Mouse (Mus musculus) stomach, embryonic 14.5 days (tissue): ENCODE measurements around the gene Fxyd5. TPM values are rescaled to one million over a fixed set of nuclear protein-coding genes. Genes with fewer than 3 reads are reported as not detected.

Experiments
- ATAC-seq: fragments of 200-750 bp; cut with Nextera tagmentation; 2 replicates; pipeline ENCODE4 v1.8.0; 2017; ENCODE audit warnings: low read depth, moderate TSS enrichment; ENCODE audit not compliant: insufficient number of reproducible peaks, insufficient read depth, low FRiP score
- H3K27ac ChIP-seq: fragments of 300-500 bp; sonication (generic); 2 replicates; pipeline ENCODE4 v1.5.1; 2014; ENCODE audit warnings: mild to moderate bottlenecking, low read length, moderate library complexity, mixed read lengths
- H3K27me3 ChIP-seq: fragments of 300-500 bp; sonication (generic); 2 replicates; pipeline ENCODE4 v1.6.1; 2014; ENCODE audit warnings: low read length, control low read depth, mixed read lengths; ENCODE audit not compliant: control insufficient read depth, insufficient read depth
- H3K36me3 ChIP-seq: fragments of 300-500 bp; sonication (generic); 2 replicates; pipeline ENCODE4 v1.6.1; 2014; ENCODE audit warnings: mild to moderate bottlenecking, control low read depth, low read length, moderate library complexity, mixed read lengths; ENCODE audit not compliant: control insufficient read depth, insufficient read depth
- H3K4me1 ChIP-seq: fragments of 300-500 bp; sonication (generic); 2 replicates; pipeline ENCODE4 v1.6.1; 2014; ENCODE audit warnings: low read length, control low read depth, mixed read lengths; ENCODE audit not compliant: control insufficient read depth, insufficient read depth
- H3K4me2 ChIP-seq: fragments of 300-500 bp; sonication (generic); replicated peaks from 2 replicates; pipeline ENCODE4 v1.6.1; 2014; ENCODE audit warnings: low read depth, low read length, control low read depth
- H3K4me3 ChIP-seq: fragments of 300-500 bp; sonication (generic); 2 replicates; pipeline ENCODE4 v1.5.1; 2014; ENCODE audit warnings: low read depth, low read length, control low read depth
- H3K9ac ChIP-seq: fragments of 300-500 bp; sonication (generic); replicated peaks from 2 replicates; pipeline ENCODE4 v1.6.1; 2014; ENCODE audit warnings: low read depth, mild to moderate bottlenecking, control low read depth, low read length, moderate library complexity, mixed read lengths
- H3K9me3 ChIP-seq: fragments of 300-500 bp; sonication (generic); 2 replicates; pipeline ENCODE4 v1.6.1; 2016; ENCODE audit warnings: low read depth, low read length, control low read depth; ENCODE audit not compliant: control insufficient read depth
- WGBS: fragments of 180-500 bp; shearing (Covaris S2); extraction: QIAGEN DNeasy Blood & Tissue Kit; methylation state at CpG from one replicate; pipeline ENCODE4 v1.1.7; 2014; 5-methylcytosine and 5-hydroxymethylcytosine counted together
- polyA plus RNA-seq: library from polyadenylated mRNA; unstranded; fragments of >200 nt; fragmentation: Nextera tagmentation; extraction: Ambion mirVana; gene quantifications from 2 replicates; pipeline ENCODE4 v1.2.1, GENCODE M21; 2014

Fxyd5 gene
- polyA plus RNA-seq: 19.9 and 20.2 TPM in 2 replicates

DNA sequence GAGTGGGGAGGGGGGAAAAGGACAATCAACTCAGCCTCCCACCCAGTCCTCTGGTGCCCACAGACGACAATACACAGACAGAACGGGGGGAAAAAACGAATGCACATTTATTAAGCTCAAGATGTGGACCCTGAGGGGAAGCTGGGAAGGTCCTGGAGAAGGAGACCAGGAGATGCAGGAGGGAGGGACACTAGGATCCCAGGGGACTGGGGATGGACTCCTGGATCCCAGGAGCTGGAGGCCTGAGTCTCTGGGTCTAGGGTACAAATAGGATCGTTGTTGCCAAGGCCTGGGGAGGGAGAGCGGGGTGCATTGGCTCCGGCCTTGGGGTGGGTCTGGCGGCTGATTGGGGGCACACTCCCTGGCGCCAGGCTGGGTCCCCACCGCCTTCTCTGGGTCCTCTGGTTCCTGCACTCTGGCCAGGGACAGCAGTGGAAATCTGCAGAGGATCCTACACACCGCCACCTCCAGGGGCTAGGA, at the start of gene Fxyd5:
TSS of gene Fxyd5 (minus strand) at position 51 of the 480 bp plus-strand sequence.
- H3K4me3 ChIP-seq: peak within 1 kb of the TSS; percentile 15
- 0 out of 2 replicates have a peak, but pooled peaks cover 12% of the 10 kb centered on the region for H3K27me3 ChIP-seq
- H3K4me1 ChIP-seq: peaks cover 7% of the 10 kb centered on the region; the same call in 1 of the 2 replicates
- no peak within 1 kb of the TSS for H3K27ac ChIP-seq
- H3K9ac ChIP-seq: no peak within 1 kb of the TSS
- no peaks in the 10 kb centered on the region for H3K36me3 ChIP-seq
- no peaks in the 10 kb centered on the region for H3K9me3 ChIP-seq
- peak within 1 kb of the TSS; percentile 44 for H3K4me2 ChIP-seq
- 37% methylated on average over 10 of the region's 10 CpGs for WGBS
- no peak for ATAC-seq

GRCm38 (mm10) chr7:31089721-31090120, 47.4 kb upstream of the Fxyd5 start:
- Histone ChIP-seq H3K9me3 (no peaks in the 10 kb centered on the region), H3K4me1 (peaks cover 5% of the 10 kb centered on the region; the same call in 1 of the 2 replicates), H3K27me3 (no peaks in the 10 kb centered on the region), H3K36me3 (no peaks in the 10 kb centered on the region), H3K4me3 (no peak overlapping the region), H3K27ac (no peak overlapping the region), H3K9ac (no peak overlapping the region), H3K4me2 (no peak overlapping the region)
- no peak for ATAC-seq
- WGBS: 80% methylated on average over 2 of the region's 2 CpGs

DNA sequence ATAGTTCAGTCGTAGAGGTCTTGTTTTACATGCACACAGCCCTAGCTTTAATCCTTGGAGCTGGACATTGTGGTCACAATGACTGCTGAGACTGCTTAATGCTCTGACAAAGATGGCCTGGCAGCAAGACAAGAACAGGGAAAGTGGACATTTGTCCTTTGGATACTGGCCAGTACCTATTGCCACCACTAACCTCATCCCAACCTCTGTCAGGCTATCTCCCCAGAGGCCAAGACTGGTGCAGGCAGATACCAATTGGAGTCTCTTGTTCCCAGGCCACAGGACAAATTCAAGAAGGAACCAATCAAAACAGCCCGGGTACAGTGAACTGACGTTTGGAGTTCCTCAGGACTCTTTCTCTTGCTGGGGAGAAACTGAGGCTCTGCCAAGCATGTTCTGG, 45.9 kb upstream of the Fxyd5 start:
- WGBS: 73% methylated on average over 3 of the region's 3 CpGs
- H3K36me3 ChIP-seq: no peaks in the 10 kb centered on the region

DNA sequence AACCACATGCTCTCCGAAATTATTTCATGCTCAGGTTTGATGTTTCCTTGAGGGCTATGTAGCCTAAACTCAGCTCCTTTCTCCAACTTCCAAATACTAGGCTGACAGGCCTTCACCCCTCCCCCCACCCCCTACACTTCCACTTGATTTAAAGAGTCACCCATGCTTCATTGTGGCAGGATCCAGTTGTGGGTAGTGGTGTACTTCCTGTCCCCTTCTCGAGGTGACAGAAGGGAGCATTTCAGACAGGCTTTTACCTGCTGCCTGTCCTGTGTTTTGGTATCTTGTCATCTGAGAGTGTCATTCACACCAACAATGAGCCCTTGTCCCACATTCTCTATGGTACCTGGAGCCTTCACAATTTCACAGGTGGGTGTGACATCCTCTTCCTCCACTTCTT, 45.0 kb upstream of the Fxyd5 start:
- ATAC-seq: no peak
- no peak overlapping the region for H3K9ac ChIP-seq
- H3K9me3 ChIP-seq: no peaks in the 10 kb centered on the region
- H3K4me1 ChIP-seq: peaks cover 15% of the 10 kb centered on the region; the same call in 1 of the 2 replicates
- WGBS: 61% methylated on average over 2 of the region's 2 CpGs
- H3K4me3 ChIP-seq: no peak overlapping the region
- H3K4me2 ChIP-seq: no peak overlapping the region
- no peaks in the 10 kb centered on the region for H3K36me3 ChIP-seq
- no peaks in the 10 kb centered on the region for H3K27me3 ChIP-seq
- H3K27ac ChIP-seq: no peak overlapping the region

More for the DNA sequence above, 45.9 kb upstream of the Fxyd5 start:
- no peak for ATAC-seq
- H3K4me3 ChIP-seq: no peak overlapping the region
- H3K4me1 ChIP-seq: peaks cover 12% of the 10 kb centered on the region; the same call in 1 of the 2 replicates
- H3K9me3 ChIP-seq: no peaks in the 10 kb centered on the region
- H3K27me3 ChIP-seq: no peaks in the 10 kb centered on the region
- no peak overlapping the region for H3K4me2 ChIP-seq
- H3K9ac ChIP-seq: no peak overlapping the region
- H3K27ac ChIP-seq: no peak overlapping the region

DNA sequence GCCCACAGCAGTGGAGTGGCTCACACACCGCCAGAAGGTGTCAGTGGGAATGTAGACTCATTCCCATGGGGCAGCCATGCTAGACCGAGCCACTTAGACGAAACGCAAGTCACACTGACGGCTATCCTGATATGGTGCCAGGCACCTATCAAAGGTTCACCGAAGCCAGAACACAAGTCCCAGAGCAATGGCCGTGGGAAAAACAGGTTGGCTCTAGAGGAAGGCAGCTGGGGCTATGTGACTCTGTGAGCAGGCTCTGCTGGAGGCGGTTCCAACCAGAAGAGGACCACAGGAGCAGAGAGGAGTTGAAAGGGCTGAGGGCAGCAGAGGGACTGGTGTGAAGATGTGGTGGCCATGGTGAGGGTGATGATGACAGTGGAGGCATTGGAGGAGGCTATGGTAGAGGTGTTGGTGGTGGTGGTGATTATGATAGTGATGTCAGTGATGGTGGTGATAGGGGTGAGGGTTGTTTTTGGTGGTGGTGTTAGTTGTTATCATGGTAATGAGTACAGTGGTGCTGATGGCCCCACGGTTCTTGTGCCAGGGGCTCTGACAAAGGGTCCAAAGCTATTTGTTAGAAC, 44.0 kb upstream of the Fxyd5 start:
- no peaks in the 10 kb centered on the region for H3K27me3 ChIP-seq
- H3K4me1 ChIP-seq: peaks cover 15% of the 10 kb centered on the region; the same call in 1 of the 2 replicates
- no peaks in the 10 kb centered on the region for H3K9me3 ChIP-seq
- H3K4me3 ChIP-seq: no peak overlapping the region
- 91% methylated on average over 9 of the region's 9 CpGs for WGBS
- H3K9ac ChIP-seq: no peak overlapping the region
- ATAC-seq: no peak
- H3K36me3 ChIP-seq: no peaks in the 10 kb centered on the region
- no peak overlapping the region for H3K4me2 ChIP-seq
- peak overlapping the region; percentile 53; the same call in 1 of the 2 replicates for H3K27ac ChIP-seq

- Histone ChIP-seq H3K4me2 (no peak overlapping the region), H3K4me1 (peaks cover 15% of the 10 kb centered on the region; the same call in 1 of the 2 replicates), H3K4me3 (no peak overlapping the region), H3K27ac (peak overlapping the region; percentile 53; the same call in 1 of the 2 replicates), H3K9me3 (no peaks in the 10 kb centered on the region), H3K36me3 (no peaks in the 10 kb centered on the region), H3K27me3 (no peaks in the 10 kb centered on the region), H3K9ac (no peak overlapping the region)
- 72% methylated on average over 3 of the region's 3 CpGs for WGBS
- ATAC-seq: peak; percentile 73; the same call in 1 of the 2 replicates
Observed at GRCm38 (mm10) chr7:31085171-31085570, 42.9 kb upstream of the Fxyd5 start.

DNA sequence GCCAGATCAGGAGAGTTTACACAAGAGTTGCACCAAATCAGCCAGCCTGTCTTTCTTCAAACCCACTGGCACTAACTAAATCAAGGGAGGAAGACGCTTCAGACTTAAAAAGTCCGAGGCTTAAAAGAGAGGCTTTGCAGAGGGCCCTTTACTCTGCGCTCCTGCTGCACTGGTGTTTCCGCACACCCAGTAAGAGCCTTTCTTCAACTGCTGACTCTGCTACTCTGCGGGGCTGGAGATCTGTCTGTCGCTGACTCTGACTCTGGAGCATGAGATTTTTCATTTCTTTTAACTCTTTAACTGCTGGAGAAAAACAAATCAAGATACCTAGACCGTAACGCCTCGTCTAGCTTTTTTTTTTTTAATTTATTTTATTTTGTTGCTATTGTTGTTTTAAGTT, 41.9 kb upstream of the Fxyd5 start:
- Histone ChIP-seq H3K9me3 (no peaks in the 10 kb centered on the region), H3K4me1 (peaks cover 15% of the 10 kb centered on the region; the same call in 1 of the 2 replicates), H3K4me3 (no peak overlapping the region), H3K27ac (peak overlapping the region; percentile 75), H3K27me3 (no peaks in the 10 kb centered on the region), H3K9ac (no peak overlapping the region), H3K4me2 (no peak overlapping the region), H3K36me3 (no peaks in the 10 kb centered on the region)
- no peak for ATAC-seq
- WGBS: 35% methylated on average over 9 of the region's 9 CpGs

DNA sequence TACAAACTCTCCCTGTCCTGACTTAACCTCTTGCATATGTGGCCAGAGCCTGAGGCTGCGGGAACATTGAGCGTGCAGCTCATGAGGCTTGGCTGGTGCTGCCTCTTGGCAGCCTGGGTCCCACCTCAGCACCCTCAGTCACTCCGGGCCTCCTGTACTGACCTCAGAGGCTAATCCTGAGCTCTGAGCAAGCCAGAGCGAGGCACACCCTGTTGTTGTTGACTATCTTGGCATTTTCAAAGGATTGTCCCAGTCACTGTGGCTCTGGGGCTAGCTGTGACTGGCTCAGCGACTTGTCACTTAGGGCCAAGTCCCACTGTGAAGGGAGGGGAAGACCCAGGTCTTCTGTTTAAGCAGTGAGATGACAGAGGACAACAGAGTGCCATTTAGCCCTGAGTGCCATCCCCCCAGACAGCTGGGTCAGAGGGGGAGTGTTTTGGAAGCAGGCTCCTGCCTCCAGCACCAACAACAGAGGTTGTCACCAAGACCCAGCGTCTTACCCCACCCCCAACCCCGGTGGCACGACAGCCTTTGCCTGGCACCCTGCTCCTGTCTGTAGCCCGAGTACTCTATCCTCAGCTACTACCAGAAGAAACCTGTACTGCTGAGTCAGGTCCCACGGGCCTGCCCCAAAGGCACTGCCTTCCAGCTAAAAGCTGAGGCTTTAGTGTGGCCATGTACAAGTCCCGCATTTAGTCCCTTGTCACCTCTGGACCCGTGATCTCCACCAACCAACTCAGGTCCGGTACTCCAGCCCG, 40.7 kb upstream of the Fxyd5 start:
- 61% methylated on average over 14 of the region's 14 CpGs for WGBS

More for the DNA sequence above, 40.7 kb upstream of the Fxyd5 start:
- peaks cover 15% of the 10 kb centered on the region; the same call in 1 of the 2 replicates for H3K4me1 ChIP-seq
- no peaks in the 10 kb centered on the region for H3K36me3 ChIP-seq
- no peaks in the 10 kb centered on the region for H3K27me3 ChIP-seq
- no peak overlapping the region for H3K4me2 ChIP-seq
- no peak overlapping the region for H3K4me3 ChIP-seq
- ATAC-seq: no peak
- H3K27ac ChIP-seq: 0 out of 2 replicates have a peak overlapping the region, but pooled peaks have one; percentile 75
- no peak overlapping the region for H3K9ac ChIP-seq
- no peaks in the 10 kb centered on the region for H3K9me3 ChIP-seq
